Mouse (Mus musculus): ENCODE results near the gene Igdcc4.

GRCm38 (mm10) chr9:65074855-65075493 is 26.3 kb upstream of the Igdcc4 start:
- TF ChIP-seq CTCF (IDR thresholded peaks at IDR 0.05; ENCODE audit: insufficient read depth, low read depth, low read length) (no peak), POLR2A (IDR thresholded peaks at IDR 0.05; ENCODE audit: insufficient read depth, low read depth, low read length) (no peak)
